Mouse (Mus musculus) bone marrow macrophage, adult 2 months (primary cell): Measurements from ENCODE around the gene Itm2c.

ENCODE experiments used
- CTCF ChIP-seq: IDR thresholded peaks from 2 replicates; pipeline ENCODE4 v1.5.1; 2012; ENCODE audit warnings: low read depth, mild to moderate bottlenecking, low read length, moderate library complexity
- POLR2A ChIP-seq: IDR thresholded peaks from 2 replicates; pipeline ENCODE4 v1.6.1; 2012; ENCODE audit warnings: mild to moderate bottlenecking, low read depth, low read length, borderline replicate concordance

DNA sequence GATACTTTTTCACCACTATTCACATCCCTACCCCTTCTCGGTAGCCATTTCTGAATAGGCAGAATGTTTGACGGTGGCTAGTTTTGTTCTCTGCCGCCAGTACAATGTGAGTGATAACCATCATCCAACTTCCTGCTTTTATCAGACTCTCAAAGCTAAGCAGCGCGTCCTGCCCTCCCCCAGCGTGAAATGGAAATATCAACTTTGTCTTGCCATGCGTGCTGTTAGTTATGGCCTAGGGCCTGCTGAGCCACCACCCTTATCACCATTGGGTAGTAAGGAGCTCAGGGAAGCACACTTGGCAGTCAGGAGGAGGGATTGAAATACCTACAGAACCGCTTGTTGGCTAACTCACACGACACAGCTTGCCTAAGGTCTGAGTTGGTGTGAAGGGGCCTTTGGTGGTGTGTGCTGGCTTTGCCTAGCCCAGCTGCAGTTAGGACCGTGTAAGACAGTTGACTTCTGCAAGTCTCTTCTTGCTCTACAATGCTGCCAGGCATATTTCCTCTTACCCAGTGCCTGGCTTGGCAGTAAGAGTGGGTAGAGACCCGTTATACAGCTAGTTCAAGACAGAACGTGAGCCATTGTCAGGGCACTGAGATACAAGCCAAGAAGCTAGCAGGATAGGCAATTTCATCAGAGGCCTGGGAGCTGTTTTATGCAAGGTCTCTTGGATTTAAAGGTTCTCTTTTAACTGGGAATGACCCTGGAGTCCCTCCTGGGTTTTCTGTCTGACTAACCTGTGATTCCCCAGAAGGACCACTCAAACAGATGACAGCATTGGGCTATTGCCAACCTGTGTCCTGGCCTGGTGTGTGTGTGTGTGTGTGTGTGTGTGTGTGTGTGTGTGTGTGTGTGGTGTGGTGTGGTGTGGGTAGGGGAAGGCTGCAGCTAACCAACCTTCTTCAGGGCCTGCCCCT, 3.0 kb downstream of the Itm2c start:
- no peak for TF ChIP-seq CTCF
- no peak for TF ChIP-seq POLR2A
